Mouse (Mus musculus): ENCODE data around the gene Taf1. TPM values are rescaled to one million over a fixed set of nuclear protein-coding genes. Genes with fewer than 3 reads are reported as not detected.

Taf1 gene
- polyA plus RNA-seq, 1 experiment from 2014 or later: 59.5 TPM

GRCm38 (mm10) chrX:101620317-101620716 lies 87.8 kb downstream of the Taf1 start:
- no peak for TF ChIP-seq CTCF (IDR thresholded peaks at IDR 0.05)
- DNase-seq (ENCODE audit: low read depth, low spot score): no peak
- no peak for ATAC-seq
- POLR2A ChIA-PET: no interaction called here
- no peaks in the 10 kb centered on the region for H3K27me3 ChIP-seq
- CTCF ChIA-PET: no interaction called here
- in situ Hi-C loops (cut with MboI; ENCODE audit: low pct_unique_long_range_greater_than_20kb): no loop called here

- POLR2A ChIA-PET: no interaction called here
- CTCF ChIA-PET: interaction anchor here (0.8 kb wide), 1 partner anchor 21 kb away, joined by 3 read pairs; no protein-coding TSS in a partner anchor
- H3K27me3 ChIP-seq: no peaks in the 10 kb centered on the region
- in situ Hi-C loops (cut with MboI; ENCODE audit: low pct_unique_long_range_greater_than_20kb): no loop called here
- no peak for TF ChIP-seq CTCF (IDR thresholded peaks at IDR 0.05)
- no peak for ATAC-seq
- DNase-seq (ENCODE audit: low read depth, low spot score): no peak
Measured at GRCm38 (mm10) chrX:101622539-101622938, 90.0 kb downstream of the Taf1 start.

- POLR2A ChIA-PET: interaction anchor here (0.5 kb wide), 1 partner anchor 209 kb away, joined by 4 read pairs; no protein-coding TSS in a partner anchor
- CTCF ChIA-PET: no interaction called here
- TF ChIP-seq CTCF (IDR thresholded peaks at IDR 0.05): no peak
- peaks cover 27% of the 10 kb centered on the region for H3K27me3 ChIP-seq
- in situ Hi-C loops (cut with MboI; ENCODE audit: low pct_unique_long_range_greater_than_20kb): no loop called here
- DNase-seq (ENCODE audit: low read depth, low spot score) (no peak), ATAC-seq (no peak)
Measured at GRCm38 (mm10) chrX:101636821-101637525, 104.4 kb downstream of the Taf1 start.

GRCm38 (mm10) chrX:101638856-101639255 lies 106.3 kb downstream of the Taf1 start:
- DNase-seq (ENCODE audit: low read depth, low spot score): no peak
- in situ Hi-C loops (cut with MboI; ENCODE audit: low pct_unique_long_range_greater_than_20kb): no loop called here
- ATAC-seq: no peak
- TF ChIP-seq CTCF (IDR thresholded peaks at IDR 0.05): no peak
- ChIA-PET POLR2A (interaction anchor here (0.8 kb wide), 1 partner anchor 11 kb away, joined by 3 read pairs; no protein-coding TSS in a partner anchor), CTCF (interaction anchor here (1.2 kb wide), 1 partner anchor 15 kb away, joined by 3 read pairs; no protein-coding TSS in a partner anchor)
- H3K27me3 ChIP-seq: peaks cover 37% of the 10 kb centered on the region

- in situ Hi-C loops (cut with MboI; ENCODE audit: low pct_unique_long_range_greater_than_20kb): no loop called here
- ATAC-seq (no peak), DNase-seq (ENCODE audit: low read depth, low spot score) (no peak)
- no peak for TF ChIP-seq CTCF (IDR thresholded peaks at IDR 0.05)
- peaks cover 37% of the 10 kb centered on the region for H3K27me3 ChIP-seq
- ChIA-PET CTCF (interaction anchor here (1.2 kb wide), 1 partner anchor 16 kb away, joined by 3 read pairs; no protein-coding TSS in a partner anchor), POLR2A (no interaction called here)
Measured at GRCm38 (mm10) chrX:101639306-101639705, 106.8 kb downstream of the Taf1 start.

GRCm38 (mm10) chrX:101639741-101640166 lies 107.2 kb downstream of the Taf1 start, which contains the start of gene Ogt:
Gene Ogt, plus strand, starts transcription at chrX:101640060.
- ChIA-PET POLR2A (no interaction called here), CTCF (no interaction called here)
- peaks cover 37% of the 10 kb centered on the region for H3K27me3 ChIP-seq
- ATAC-seq (peak; percentile 65), DNase-seq (ENCODE audit: low read depth, low spot score) (peak; percentile 73)
- TF ChIP-seq CTCF (IDR thresholded peaks at IDR 0.05): no peak
- in situ Hi-C loops (cut with MboI; ENCODE audit: low pct_unique_long_range_greater_than_20kb): no loop called here

GRCm38 (mm10) chrX:101640194-101641160 lies 107.9 kb downstream of the Taf1 start:
- ChIA-PET POLR2A (interaction anchor here (0.6 kb wide), 1 partner anchor 12 kb away, joined by 3 read pairs; no protein-coding TSS in a partner anchor), CTCF (interaction anchor here (1.1 kb wide), 1 partner anchor 135 kb away, joined by 3 read pairs; no protein-coding TSS in a partner anchor)
- no peak for DNase-seq (ENCODE audit: low read depth, low spot score)
- in situ Hi-C loops (cut with MboI; ENCODE audit: low pct_unique_long_range_greater_than_20kb): no loop called here
- ATAC-seq: no peak
- no peak for TF ChIP-seq CTCF (IDR thresholded peaks at IDR 0.05)
- peaks cover 43% of the 10 kb centered on the region for H3K27me3 ChIP-seq

- CTCF ChIA-PET: interaction anchor here (1.1 kb wide), 1 partner anchor 135 kb away, joined by 3 read pairs; no protein-coding TSS in a partner anchor
- peaks cover 46% of the 10 kb centered on the region for H3K27me3 ChIP-seq
Measured at GRCm38 (mm10) chrX:101641161-101641530, 108.6 kb downstream of the Taf1 start.

GRCm38 (mm10) chrX:101642091-101642490 lies 109.6 kb downstream of the Taf1 start:
- no peak for ATAC-seq
- CTCF ChIA-PET: interaction anchor here (1.2 kb wide), 1 partner anchor 9 kb away, joined by 3 read pairs; no protein-coding TSS in a partner anchor

More at GRCm38 (mm10) chrX:101641161-101641530, 108.6 kb downstream of the Taf1 start:
- DNase-seq (ENCODE audit: low read depth, low spot score): no peak
- in situ Hi-C loops (cut with MboI; ENCODE audit: low pct_unique_long_range_greater_than_20kb): no loop called here
- POLR2A ChIA-PET: interaction anchor here (0.6 kb wide), 1 partner anchor 12 kb away, joined by 3 read pairs; no protein-coding TSS in a partner anchor
- TF ChIP-seq CTCF (IDR thresholded peaks at IDR 0.05): no peak
- ATAC-seq: no peak

GRCm38 (mm10) chrX:101645286-101645685 lies 112.8 kb downstream of the Taf1 start:
- POLR2A ChIA-PET: no interaction called here
- CTCF ChIA-PET: interaction anchor here (1.0 to 1.2 kb wide), 2 partner anchors 11 to 15 kb away, joined by 3 read pairs; no protein-coding TSS in a partner anchor
- no peak for DNase-seq (ENCODE audit: low read depth, low spot score)

More at GRCm38 (mm10) chrX:101642091-101642490, 109.6 kb downstream of the Taf1 start:
- no peak for DNase-seq (ENCODE audit: low read depth, low spot score)
- peaks cover 46% of the 10 kb centered on the region for H3K27me3 ChIP-seq
- in situ Hi-C loops (cut with MboI; ENCODE audit: low pct_unique_long_range_greater_than_20kb): no loop called here
- POLR2A ChIA-PET: no interaction called here
- no peak for TF ChIP-seq CTCF (IDR thresholded peaks at IDR 0.05)

More at GRCm38 (mm10) chrX:101645286-101645685, 112.8 kb downstream of the Taf1 start:
- in situ Hi-C loops (cut with MboI; ENCODE audit: low pct_unique_long_range_greater_than_20kb): no loop called here
- peaks cover 41% of the 10 kb centered on the region for H3K27me3 ChIP-seq
- no peak for TF ChIP-seq CTCF (IDR thresholded peaks at IDR 0.05)
- ATAC-seq: no peak
